In the genomic region with DNA sequence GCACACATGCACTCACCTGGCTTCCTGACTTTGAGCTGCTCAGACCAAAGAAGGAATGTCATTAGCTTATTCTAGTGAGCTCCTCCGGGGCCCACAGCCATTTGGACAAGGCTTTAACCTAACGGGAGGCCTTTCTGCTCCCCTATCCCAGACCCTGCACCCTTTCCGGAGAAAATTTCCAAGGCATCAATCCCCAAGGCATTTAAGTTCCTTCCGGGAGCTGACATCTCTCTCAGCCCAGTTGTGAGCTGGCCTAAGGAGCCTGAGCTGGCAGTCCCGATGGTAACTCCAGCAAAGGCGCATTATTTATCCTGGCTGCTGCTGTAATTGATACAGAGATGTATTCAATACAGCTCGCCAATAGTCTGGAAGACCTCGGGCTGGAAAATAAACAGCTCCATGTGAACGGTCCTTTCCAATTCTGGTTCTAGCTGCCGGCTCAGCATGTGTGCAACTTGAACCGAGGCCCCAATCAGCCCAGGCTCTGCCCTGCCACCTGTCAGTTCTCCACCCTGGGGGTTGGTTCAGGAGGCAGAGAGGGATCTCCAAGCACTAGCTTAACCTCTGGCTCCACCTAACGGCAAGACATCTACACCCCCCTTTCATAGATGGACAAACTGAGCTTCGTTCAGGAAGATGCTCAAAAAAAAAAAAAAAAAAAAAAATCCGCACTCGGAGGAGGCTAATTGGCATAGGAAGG, we compare ENCODE assay signal across 8 mouse cellular contexts. TPM values are rescaled to one million over a fixed set of nuclear protein-coding genes. Genes with fewer than 3 reads are reported as not detected.
DNase-seq lines count a peak whose midpoint lies in the region; ATAC-seq and TF ChIP-seq lines count a peak whose summit lies in the region.

No protein-coding gene starts in this region.

- no peak for TF ChIP-seq EP300 in stomach, postnatal 0 days (optimal IDR thresholded peaks at IDR 0.05)

- 30% methylated on average over 15 of the region's 15 CpGs for WGBS in intestine, postnatal 0 days
- WGBS in limb, embryonic 15.5 days = 12% methylated on average over 15 of the region's 15 CpGs
- 4% methylated on average over 15 of the region's 15 CpGs for WGBS in midbrain, embryonic 15.5 days
- WGBS in stomach, postnatal 0 days = 18% methylated on average over 15 of the region's 15 CpGs

- TF ChIP-seq POLR2A in cortical plate, adult 2 months (IDR thresholded peaks at IDR 0.05; ENCODE audit: extremely low read depth, insufficient read depth, low read length) = no peak

- H3K4me1 ChIP-seq in cortical plate, adult 2 months (ENCODE audit: control insufficient read depth, insufficient read depth, low read length) = peaks cover 17% of the 10 kb centered on the region
- H3K4me1 ChIP-seq in intestine, postnatal 0 days (replicated peaks; ENCODE audit: control insufficient read depth, insufficient read depth, low read length) = no peaks in the 10 kb centered on the region
- H3K4me1 ChIP-seq in limb, embryonic 15.5 days = peaks cover 45% of the 10 kb centered on the region
- H3K4me1 ChIP-seq in midbrain, embryonic 15.5 days = peaks cover 62% of the 10 kb centered on the region
- peaks cover 6% of the 10 kb centered on the region; the same call in 1 of the 2 replicates for H3K4me1 ChIP-seq in stomach, postnatal 0 days (replicated peaks; ENCODE audit: control insufficient read depth, insufficient read depth)

- H3K4me2 ChIP-seq in intestine, postnatal 0 days (replicated peaks; ENCODE audit: low read depth) = peak overlapping the region; percentile 80
- H3K4me2 ChIP-seq in limb, embryonic 15.5 days = peak overlapping the region; percentile 88
- peak overlapping the region; percentile 83 for H3K4me2 ChIP-seq in midbrain, embryonic 15.5 days
- peak overlapping the region; percentile 86 for H3K4me2 ChIP-seq in stomach, postnatal 0 days (replicated peaks; ENCODE audit: low read depth)

- peak overlapping the region; percentile 31 for H3K9ac ChIP-seq in intestine, postnatal 0 days (ENCODE audit: low read depth, low read length)
- H3K9ac ChIP-seq in limb, embryonic 15.5 days = no peak overlapping the region
- H3K9ac ChIP-seq in midbrain, embryonic 15.5 days = peak overlapping the region; percentile 79
- H3K9ac ChIP-seq in stomach, postnatal 0 days (ENCODE audit: low read length) = no peak overlapping the region

- peak; percentile 64 for TF ChIP-seq CTCF in cortical plate, adult 2 months (IDR thresholded peaks at IDR 0.05; ENCODE audit: extremely low read depth, insufficient read depth, low read length)
- TF ChIP-seq CTCF in intestine, postnatal 0 days (IDR thresholded peaks at IDR 0.05; ENCODE audit: low read depth) = peak; percentile 64
- peak; percentile 66 for TF ChIP-seq CTCF in stomach, postnatal 0 days (IDR thresholded peaks at IDR 0.05; ENCODE audit: low read depth)

- H3K27me3 ChIP-seq in intestine, postnatal 0 days (replicated peaks; ENCODE audit: control insufficient read depth, insufficient read depth, low read length) = peaks cover 23% of the 10 kb centered on the region; the same call in 1 of the 2 replicates
- H3K27me3 ChIP-seq in limb, embryonic 15.5 days = no peaks in the 10 kb centered on the region
- H3K27me3 ChIP-seq in midbrain, embryonic 15.5 days (replicated peaks) = no peaks in the 10 kb centered on the region
- H3K27me3 ChIP-seq in stomach, postnatal 0 days (ENCODE audit: control insufficient read depth, insufficient read depth, low read length) = no peaks in the 10 kb centered on the region

- H3K36me3 ChIP-seq in intestine, postnatal 0 days (ENCODE audit: control insufficient read depth, insufficient read depth) = no peaks in the 10 kb centered on the region
- no peaks in the 10 kb centered on the region for H3K36me3 ChIP-seq in limb, embryonic 15.5 days
- H3K36me3 ChIP-seq in midbrain, embryonic 15.5 days (replicated peaks) = no peaks in the 10 kb centered on the region
- no peaks in the 10 kb centered on the region for H3K36me3 ChIP-seq in stomach, postnatal 0 days (ENCODE audit: control insufficient read depth, insufficient read depth, low read length)

- H3K27ac ChIP-seq in cortical plate, adult 2 months (ENCODE audit: insufficient read depth, low read length) = peak overlapping the region; percentile 91
- no peak overlapping the region for H3K27ac ChIP-seq in intestine, postnatal 0 days (ENCODE audit: low read depth, low read length)
- H3K27ac ChIP-seq in limb, embryonic 15.5 days = peak overlapping the region; percentile 89
- peak overlapping the region; percentile 90 for H3K27ac ChIP-seq in midbrain, embryonic 15.5 days
- no peak overlapping the region for H3K27ac ChIP-seq in stomach, postnatal 0 days (replicated peaks)

- no peaks in the 10 kb centered on the region for H3K9me3 ChIP-seq in intestine, postnatal 0 days (ENCODE audit: control insufficient read depth)
- no peaks in the 10 kb centered on the region for H3K9me3 ChIP-seq in limb, embryonic 15.5 days
- H3K9me3 ChIP-seq in midbrain, embryonic 15.5 days = no peaks in the 10 kb centered on the region
- H3K9me3 ChIP-seq in stomach, postnatal 0 days (ENCODE audit: control insufficient read depth, low read length) = no peaks in the 10 kb centered on the region

- peak; percentile 34 for DNase-seq in ovary, adult 18-20 months (ENCODE audit: low spot score)
- DNase-seq in ovary, postnatal 36 days (ENCODE audit: low spot score) = no peak
- DNase-seq in stomach, postnatal 0 days (ENCODE audit: low spot score) = no peak

- ATAC-seq in granulocyte monocyte progenitor cell, adult 5-6 weeks (replicated peaks; ENCODE audit: poor library complexity, severe bottlenecking) = 0 out of 2 replicates have a peak, but pooled peaks have one; percentile 30
- ATAC-seq in intestine, postnatal 0 days = no peak
- ATAC-seq in limb, embryonic 15.5 days (ENCODE audit: insufficient number of reproducible peaks, low FRiP score, low TSS enrichment, low read depth) = no peak
- ATAC-seq in midbrain, embryonic 15.5 days (replicated peaks) = no peak; the same call in 1 of the 2 replicates
- peak; percentile 47; the same call in 1 of the 2 replicates for ATAC-seq in stomach, postnatal 0 days (ENCODE audit: low FRiP score, low TSS enrichment)

- H3K4me3 ChIP-seq in cortical plate, adult 2 months (ENCODE audit: insufficient read depth, low read length) = peak overlapping the region; percentile 53
- H3K4me3 ChIP-seq in intestine, postnatal 0 days (ENCODE audit: low read depth, low read length) = peak overlapping the region; percentile 61
- peak overlapping the region; percentile 79 for H3K4me3 ChIP-seq in limb, embryonic 15.5 days
- H3K4me3 ChIP-seq in midbrain, embryonic 15.5 days = peak overlapping the region; percentile 60
- peak overlapping the region; percentile 60 for H3K4me3 ChIP-seq in stomach, postnatal 0 days (ENCODE audit: low read depth, low read length)

RNA-seq across cellular contexts. Expression of gene Tmcc2, which starts 1.0 kb away (rescaled TPM):
- 124 and 135 TPM in 2 replicates for polyA plus RNA-seq in cortical plate, adult 2 months (2012; rRNA removed)
- 1.5 and 6.2 TPM in 2 replicates for total RNA-seq in granulocyte monocyte progenitor cell, adult 5-6 weeks (2014; fragmentation: Nextera tagmentation)
- 3.7 and 4.2 TPM in 2 replicates for total RNA-seq in granulocyte monocyte progenitor cell, adult 5-6 weeks (2017)
- 2.2 and 2.3 TPM in 2 replicates for polyA plus RNA-seq in intestine, postnatal 0 days (2015; fragmentation: Nextera tagmentation; extraction: Ambion mirVana)
- polyA plus RNA-seq in limb, embryonic 15.5 days (2015; fragmentation: Nextera tagmentation; extraction: Ambion mirVana) = 7.3 and 9.9 TPM in 2 replicates
- polyA plus RNA-seq in midbrain, embryonic 15.5 days (2015; fragmentation: Nextera tagmentation; extraction: Ambion mirVana) = 38.4 and 39.4 TPM in 2 replicates
- 2.4 and 2.6 TPM in 2 replicates for polyA plus RNA-seq in stomach, postnatal 0 days (2015; fragmentation: Nextera tagmentation; extraction: Ambion mirVana)

RNA-seq across cellular contexts. Expression of gene Dstyk, which starts 27.3 kb away (rescaled TPM):
- 24.0 TPM in 2 replicates for polyA plus RNA-seq in cortical plate, adult 2 months (2012; rRNA removed)
- 16.4 and 19.2 TPM in 2 replicates for total RNA-seq in granulocyte monocyte progenitor cell, adult 5-6 weeks (2014; fragmentation: Nextera tagmentation)
- total RNA-seq in granulocyte monocyte progenitor cell, adult 5-6 weeks (2017) = 18.1 and 43.1 TPM in 2 replicates
- polyA plus RNA-seq in intestine, postnatal 0 days (2015; fragmentation: Nextera tagmentation; extraction: Ambion mirVana) = 3.7 and 3.8 TPM in 2 replicates
- polyA plus RNA-seq in limb, embryonic 15.5 days (2015; fragmentation: Nextera tagmentation; extraction: Ambion mirVana) = 13.7 and 16.5 TPM in 2 replicates
- polyA plus RNA-seq in midbrain, embryonic 15.5 days (2015; fragmentation: Nextera tagmentation; extraction: Ambion mirVana) = 12.1 and 12.4 TPM in 2 replicates
- polyA plus RNA-seq in stomach, postnatal 0 days (2015; fragmentation: Nextera tagmentation; extraction: Ambion mirVana) = 5.2 and 5.5 TPM in 2 replicates

Comparison
In these comparisons a context has a peak if more than half of its experiments do, and no peak if none do; other contexts are left out.
1. H3K27ac ChIP-seq: peak in cortical plate, adult 2 months (single experiment), limb, embryonic 15.5 days (single experiment) and midbrain, embryonic 15.5 days (single experiment); none in intestine, postnatal 0 days (single experiment) and stomach, postnatal 0 days (single experiment).
2. ATAC-seq: peak in granulocyte monocyte progenitor cell, adult 5-6 weeks (single experiment) and stomach, postnatal 0 days (single experiment); none in intestine, postnatal 0 days (single experiment), limb, embryonic 15.5 days (single experiment) and midbrain, embryonic 15.5 days (single experiment).
3. H3K9ac ChIP-seq: peak in intestine, postnatal 0 days (single experiment) and midbrain, embryonic 15.5 days (single experiment); none in limb, embryonic 15.5 days (single experiment) and stomach, postnatal 0 days (single experiment).
4. Peak in every context shown above with its lines, with median percentiles within 50 percentile points of each other: H3K4me3 ChIP-seq, CTCF ChIP-seq and H3K4me2 ChIP-seq.